Mouse (Mus musculus) midbrain, embryonic 10.5 days (tissue): ENCODE measurements around the gene Dock9. TPM values are rescaled to one million over a fixed set of nuclear protein-coding genes. Genes with fewer than 3 reads are reported as not detected.
"Not testable (repeated sequence)": the region's sequence is repeated elsewhere in the genome, so short reads cannot be mapped to it uniquely, and the experiment has no call there.

ENCODE experiments used
- DNase-seq: peaks from one replicate; pipeline ENCODE4 v3.0.0-alpha.2; 2017; ENCODE audit warnings: low spot score
- H3K27ac ChIP-seq: fragments of 300-500 bp; sonication (generic); replicated peaks from 2 replicates; pipeline ENCODE4 v1.5.1; 2016; ENCODE audit warnings: mild to moderate bottlenecking
- H3K27me3 ChIP-seq: fragments of 300-500 bp; sonication (generic); 2 replicates; pipeline ENCODE4 v1.6.1; 2016; ENCODE audit warnings: low read depth, mild to moderate bottlenecking; ENCODE audit not compliant: poor library complexity, severe bottlenecking
- H3K36me3 ChIP-seq: fragments of 300-500 bp; sonication (generic); 2 replicates; pipeline ENCODE4 v1.6.1; 2016; ENCODE audit warnings: mild to moderate bottlenecking, moderate library complexity
- H3K4me1 ChIP-seq: fragments of 300-500 bp; sonication (generic); 2 replicates; pipeline ENCODE4 v1.6.1; 2016
- H3K4me3 ChIP-seq: fragments of 300-500 bp; sonication (generic); 2 replicates; pipeline ENCODE4 v1.5.1; 2016; ENCODE audit warnings: mild to moderate bottlenecking, moderate library complexity
- H3K9me3 ChIP-seq: fragments of 300-500 bp; sonication (generic); replicated peaks from 2 replicates; pipeline ENCODE4 v1.6.1; 2016; ENCODE audit warnings: mild to moderate bottlenecking
- WGBS: fragments of 180-500 bp; shearing (Covaris S2); methylation state at CpG from one replicate; pipeline ENCODE4 v1.1.7; 2016; 5-methylcytosine and 5-hydroxymethylcytosine counted together
- polyA plus RNA-seq: library from polyadenylated mRNA; unstranded; fragments of >200 nt; fragmentation: Nextera tagmentation; extraction: Ambion mirVana; gene quantifications from 2 replicates; pipeline ENCODE4 v1.2.1, GENCODE M21; 2016

Gene Dock9
- polyA plus RNA-seq, 1 experiment from 2014 or later = 2.1 TPM

- WGBS = 81% methylated on average over 3 of the region's 3 CpGs
- no peak for DNase-seq
These were observed 91.1 kb downstream of the Dock9 start for GRCm38 (mm10) chr14:121706482-121706901.

GRCm38 (mm10) chr14:121705644-121706043, 92.0 kb downstream of the Dock9 start:
- H3K9me3 ChIP-seq = no peaks in the 10 kb centered on the region
- H3K4me1 ChIP-seq = peaks cover 28% of the 10 kb centered on the region
- 83% methylated on average over 5 of the region's 5 CpGs for WGBS
- DNase-seq = no peak
- H3K36me3 ChIP-seq = no peaks in the 10 kb centered on the region
- H3K27me3 ChIP-seq = no peaks in the 10 kb centered on the region
- no peak overlapping the region for H3K27ac ChIP-seq
- no peak overlapping the region for H3K4me3 ChIP-seq

More at GRCm38 (mm10) chr14:121706482-121706901, 91.1 kb downstream of the Dock9 start:
- no peaks in the 10 kb centered on the region for H3K27me3 ChIP-seq
- peaks cover 34% of the 10 kb centered on the region for H3K4me1 ChIP-seq
- peak overlapping the region; percentile 49; the same call in 1 of the 2 replicates for H3K27ac ChIP-seq
- no peaks in the 10 kb centered on the region for H3K9me3 ChIP-seq
- H3K4me3 ChIP-seq = no peak overlapping the region
- H3K36me3 ChIP-seq = no peaks in the 10 kb centered on the region

GRCm38 (mm10) chr14:121702534-121702933, 95.1 kb downstream of the Dock9 start:
- H3K36me3 ChIP-seq = no peaks in the 10 kb centered on the region
- no peak overlapping the region for H3K27ac ChIP-seq
- 65% methylated on average over 4 of the region's 4 CpGs for WGBS
- H3K27me3 ChIP-seq = no peaks in the 10 kb centered on the region
- DNase-seq = no peak
- H3K9me3 ChIP-seq = no peaks in the 10 kb centered on the region
- H3K4me3 ChIP-seq = no peak overlapping the region
- peaks cover 24% of the 10 kb centered on the region for H3K4me1 ChIP-seq

- Histone ChIP-seq H3K27ac (no peak overlapping the region), H3K9me3 (no peaks in the 10 kb centered on the region), H3K27me3 (0 out of 2 replicates have a peak, but pooled peaks cover 5% of the 10 kb centered on the region), H3K4me3 (no peak overlapping the region), H3K4me1 (peaks cover 32% of the 10 kb centered on the region), H3K36me3 (no peaks in the 10 kb centered on the region)
- DNase-seq = no peak
- 78% methylated on average over 1 of the region's 1 CpGs for WGBS
These were observed 97.6 kb downstream of the Dock9 start for GRCm38 (mm10) chr14:121700013-121700412.

GRCm38 (mm10) chr14:121698620-121698950, 99.1 kb downstream of the Dock9 start:
- H3K36me3 ChIP-seq = no peaks in the 10 kb centered on the region
- peaks cover 32% of the 10 kb centered on the region for H3K4me1 ChIP-seq
- peak overlapping the region; percentile 51 for H3K4me3 ChIP-seq
- 0 out of 2 replicates have a peak, but pooled peaks cover 5% of the 10 kb centered on the region for H3K27me3 ChIP-seq
- DNase-seq = no peak
- H3K9me3 ChIP-seq = no peaks in the 10 kb centered on the region
- 23% methylated on average over 7 of the region's 7 CpGs for WGBS
- peak overlapping the region; percentile 84 for H3K27ac ChIP-seq

GRCm38 (mm10) chr14:121697709-121698619, 99.7 kb downstream of the Dock9 start:
- H3K27ac ChIP-seq = peak overlapping the region; percentile 84
- no peaks in the 10 kb centered on the region for H3K9me3 ChIP-seq
- DNase-seq = peak; percentile 65
- 10% methylated on average over 23 of the region's 23 CpGs for WGBS
- H3K4me3 ChIP-seq = peak overlapping the region; percentile 51
- H3K27me3 ChIP-seq = 0 out of 2 replicates have a peak, but pooled peaks cover 5% of the 10 kb centered on the region
- no peaks in the 10 kb centered on the region for H3K36me3 ChIP-seq
- peaks cover 32% of the 10 kb centered on the region for H3K4me1 ChIP-seq

- Histone ChIP-seq H3K27me3 (0 out of 2 replicates have a peak, but pooled peaks cover 5% of the 10 kb centered on the region), H3K36me3 (no peaks in the 10 kb centered on the region), H3K27ac (0 out of 2 replicates have a peak overlapping the region, but pooled peaks have one; percentile 46), H3K4me3 (peak overlapping the region; percentile 51), H3K9me3 (no peaks in the 10 kb centered on the region), H3K4me1 (peaks cover 32% of the 10 kb centered on the region)
- 52% methylated on average over 9 of the region's 9 CpGs for WGBS
- no peak for DNase-seq
These were observed 100.4 kb downstream of the Dock9 start for GRCm38 (mm10) chr14:121697143-121697680.

GRCm38 (mm10) chr14:121696429-121697118, 101.1 kb downstream of the Dock9 start:
- H3K9me3 ChIP-seq = no peaks in the 10 kb centered on the region
- no peaks in the 10 kb centered on the region for H3K36me3 ChIP-seq
- H3K27ac ChIP-seq = no peak overlapping the region
- no peak overlapping the region for H3K4me3 ChIP-seq
- H3K27me3 ChIP-seq = 0 out of 2 replicates have a peak, but pooled peaks cover 5% of the 10 kb centered on the region
- no peak for DNase-seq
- peaks cover 32% of the 10 kb centered on the region for H3K4me1 ChIP-seq
- 86% methylated on average over 8 of the region's 8 CpGs for WGBS

- H3K27me3 ChIP-seq = 0 out of 2 replicates have a peak, but pooled peaks cover 5% of the 10 kb centered on the region
- 88% methylated on average over 3 of the region's 3 CpGs for WGBS
- H3K27ac ChIP-seq = no peak overlapping the region
- no peak overlapping the region for H3K4me3 ChIP-seq
- H3K4me1 ChIP-seq = peaks cover 29% of the 10 kb centered on the region
- DNase-seq = no peak
- H3K9me3 ChIP-seq = no peaks in the 10 kb centered on the region
- H3K36me3 ChIP-seq = no peaks in the 10 kb centered on the region
These were observed 102.9 kb downstream of the Dock9 start for GRCm38 (mm10) chr14:121694706-121695105.

- Histone ChIP-seq H3K4me3 (no peak overlapping the region), H3K27me3 (0 out of 2 replicates have a peak, but pooled peaks cover 5% of the 10 kb centered on the region), H3K27ac (no peak overlapping the region), H3K9me3 (no peaks in the 10 kb centered on the region), H3K36me3 (no peaks in the 10 kb centered on the region), H3K4me1 (peaks cover 29% of the 10 kb centered on the region)
- DNase-seq = no peak
- WGBS = 92% methylated on average over 11 of the region's 11 CpGs
These were observed 103.5 kb downstream of the Dock9 start for GRCm38 (mm10) chr14:121693991-121694594.

- H3K4me1 ChIP-seq = peaks cover 17% of the 10 kb centered on the region
- not testable (repeated sequence) for H3K27me3 ChIP-seq
These were observed 108.0 kb downstream of the Dock9 start for GRCm38 (mm10) chr14:121689649-121690048.

GRCm38 (mm10) chr14:121688175-121688574, 109.5 kb downstream of the Dock9 start:
- no peak for DNase-seq
- no peaks in the 10 kb centered on the region for H3K9me3 ChIP-seq
- no peaks in the 10 kb centered on the region for H3K36me3 ChIP-seq
- no peaks in the 10 kb centered on the region for H3K27me3 ChIP-seq
- peaks cover 17% of the 10 kb centered on the region for H3K4me1 ChIP-seq
- no peak overlapping the region for H3K4me3 ChIP-seq
- 18% methylated on average over 1 of the region's 1 CpGs for WGBS
- peak overlapping the region; percentile 52 for H3K27ac ChIP-seq

More at GRCm38 (mm10) chr14:121689649-121690048, 108.0 kb downstream of the Dock9 start:
- DNase-seq, H3K27ac ChIP-seq, H3K4me3 ChIP-seq, H3K36me3 ChIP-seq, H3K9me3 ChIP-seq: not testable (repeated sequence)
- WGBS = 68% methylated on average over 5 of the region's 5 CpGs
